Mouse (Mus musculus): ENCODE data around the gene Pitpnm2.

Gene Pitpnm2

GRCm38 (mm10) chr5:124243236-124243901 lies 6.2 kb downstream of the Pitpnm2 start:
- peaks cover 81% of the 10 kb centered on the region for H3K4me1 ChIP-seq (replicated peaks; ENCODE audit: low read depth, low read length)
- peaks cover 21% of the 10 kb centered on the region for H3K27me3 ChIP-seq (ENCODE audit: insufficient read depth, low read length)
- H3K4me3 ChIP-seq (replicated peaks; ENCODE audit: low read length) = 0 out of 2 replicates have a peak overlapping the region, but pooled peaks have one; percentile 20
- peaks cover 12% of the 10 kb centered on the region; the same call in 1 of the 2 replicates for H3K36me3 ChIP-seq (ENCODE audit: insufficient read depth, low read length)
- TF ChIP-seq CTCF (conservative IDR thresholded peaks at IDR 0.05; ENCODE audit: low read length) = no peak
- TF ChIP-seq POU5F1 (IDR thresholded peaks at IDR 0.05; ENCODE audit: borderline replicate concordance, low read length) = no peak
- TF ChIP-seq NANOG (IDR thresholded peaks at IDR 0.05; ENCODE audit: borderline replicate concordance, low read length) = no peak
- H3K9me3 ChIP-seq (ENCODE audit: low read length) = no peaks in the 10 kb centered on the region

- no peak for TF ChIP-seq CTCF (conservative IDR thresholded peaks at IDR 0.05; ENCODE audit: low read length)
- no peak for TF ChIP-seq NANOG (IDR thresholded peaks at IDR 0.05; ENCODE audit: borderline replicate concordance, low read length)
- no peak for TF ChIP-seq POU5F1 (IDR thresholded peaks at IDR 0.05; ENCODE audit: borderline replicate concordance, low read length)
- Histone ChIP-seq H3K4me1 (replicated peaks; ENCODE audit: low read depth, low read length) (peaks cover 71% of the 10 kb centered on the region), H3K27me3 (ENCODE audit: insufficient read depth, low read length) (peaks cover 8% of the 10 kb centered on the region; the same call in 1 of the 2 replicates), H3K36me3 (ENCODE audit: insufficient read depth, low read length) (peaks cover 12% of the 10 kb centered on the region; the same call in 1 of the 2 replicates), H3K9me3 (ENCODE audit: low read length) (no peaks in the 10 kb centered on the region), H3K4me3 (replicated peaks; ENCODE audit: low read length) (no peak overlapping the region)
Measured at GRCm38 (mm10) chr5:124241686-124242444, 7.7 kb downstream of the Pitpnm2 start.

GRCm38 (mm10) chr5:124240841-124241685 lies 8.5 kb downstream of the Pitpnm2 start:
- Histone ChIP-seq H3K27me3 (ENCODE audit: insufficient read depth, low read length) (peaks cover 8% of the 10 kb centered on the region; the same call in 1 of the 2 replicates), H3K9me3 (ENCODE audit: low read length) (no peaks in the 10 kb centered on the region), H3K36me3 (ENCODE audit: insufficient read depth, low read length) (peaks cover 9% of the 10 kb centered on the region; the same call in 1 of the 2 replicates), H3K4me3 (replicated peaks; ENCODE audit: low read length) (no peak overlapping the region), H3K4me1 (replicated peaks; ENCODE audit: low read depth, low read length) (peaks cover 71% of the 10 kb centered on the region)
- no peak for TF ChIP-seq POU5F1 (IDR thresholded peaks at IDR 0.05; ENCODE audit: borderline replicate concordance, low read length)
- no peak for TF ChIP-seq NANOG (IDR thresholded peaks at IDR 0.05; ENCODE audit: borderline replicate concordance, low read length)

- Histone ChIP-seq H3K36me3 (ENCODE audit: insufficient read depth, low read length) (no peaks in the 10 kb centered on the region), H3K4me3 (replicated peaks; ENCODE audit: low read length) (no peak overlapping the region), H3K27me3 (ENCODE audit: insufficient read depth, low read length) (peaks cover 8% of the 10 kb centered on the region; the same call in 1 of the 2 replicates), H3K4me1 (replicated peaks; ENCODE audit: low read depth, low read length) (peaks cover 39% of the 10 kb centered on the region), H3K9me3 (ENCODE audit: low read length) (no peaks in the 10 kb centered on the region)
- no peak for TF ChIP-seq POU5F1 (IDR thresholded peaks at IDR 0.05; ENCODE audit: borderline replicate concordance, low read length)
- TF ChIP-seq CTCF (conservative IDR thresholded peaks at IDR 0.05; ENCODE audit: low read length) = no peak
- no peak for TF ChIP-seq NANOG (IDR thresholded peaks at IDR 0.05; ENCODE audit: borderline replicate concordance, low read length)
Measured at GRCm38 (mm10) chr5:124236180-124236579, 13.4 kb downstream of the Pitpnm2 start.

- Histone ChIP-seq H3K9me3 (ENCODE audit: low read length) (no peaks in the 10 kb centered on the region), H3K4me3 (replicated peaks; ENCODE audit: low read length) (no peak overlapping the region), H3K27me3 (ENCODE audit: insufficient read depth, low read length) (peaks cover 4% of the 10 kb centered on the region; the same call in 1 of the 2 replicates), H3K36me3 (ENCODE audit: insufficient read depth, low read length) (no peaks in the 10 kb centered on the region), H3K4me1 (replicated peaks; ENCODE audit: low read depth, low read length) (peaks cover 27% of the 10 kb centered on the region)
- TF ChIP-seq CTCF (conservative IDR thresholded peaks at IDR 0.05; ENCODE audit: low read length) (no peak), POU5F1 (IDR thresholded peaks at IDR 0.05; ENCODE audit: borderline replicate concordance, low read length) (no peak), NANOG (IDR thresholded peaks at IDR 0.05; ENCODE audit: borderline replicate concordance, low read length) (no peak)
Measured at GRCm38 (mm10) chr5:124234778-124235177, 14.8 kb downstream of the Pitpnm2 start.

GRCm38 (mm10) chr5:124233874-124234661 lies 15.5 kb downstream of the Pitpnm2 start:
- H3K27me3 ChIP-seq (ENCODE audit: insufficient read depth, low read length) = peaks cover 3% of the 10 kb centered on the region; the same call in 1 of the 2 replicates
- peaks cover 20% of the 10 kb centered on the region for H3K4me1 ChIP-seq (replicated peaks; ENCODE audit: low read depth, low read length)
- no peak overlapping the region for H3K4me3 ChIP-seq (replicated peaks; ENCODE audit: low read length)
- TF ChIP-seq CTCF (conservative IDR thresholded peaks at IDR 0.05; ENCODE audit: low read length) = no peak
- TF ChIP-seq NANOG (IDR thresholded peaks at IDR 0.05; ENCODE audit: borderline replicate concordance, low read length) = no peak
- TF ChIP-seq POU5F1 (IDR thresholded peaks at IDR 0.05; ENCODE audit: borderline replicate concordance, low read length) = no peak
- no peaks in the 10 kb centered on the region for H3K9me3 ChIP-seq (ENCODE audit: low read length)
- H3K36me3 ChIP-seq (ENCODE audit: insufficient read depth, low read length) = no peaks in the 10 kb centered on the region

- Histone ChIP-seq H3K27me3 (ENCODE audit: insufficient read depth, low read length) (no peaks in the 10 kb centered on the region), H3K36me3 (ENCODE audit: insufficient read depth, low read length) (no peaks in the 10 kb centered on the region), H3K4me3 (replicated peaks; ENCODE audit: low read length) (no peak overlapping the region), H3K4me1 (replicated peaks; ENCODE audit: low read depth, low read length) (peaks cover 11% of the 10 kb centered on the region), H3K9me3 (ENCODE audit: low read length) (no peaks in the 10 kb centered on the region)
- TF ChIP-seq NANOG (IDR thresholded peaks at IDR 0.05; ENCODE audit: borderline replicate concordance, low read length) (no peak), POU5F1 (IDR thresholded peaks at IDR 0.05; ENCODE audit: borderline replicate concordance, low read length) (no peak), CTCF (conservative IDR thresholded peaks at IDR 0.05; ENCODE audit: low read length) (no peak)
Measured at GRCm38 (mm10) chr5:124233144-124233465, 16.5 kb downstream of the Pitpnm2 start.
